ENCODE assay signal across 15 mouse cellular contexts in the genomic region with DNA sequence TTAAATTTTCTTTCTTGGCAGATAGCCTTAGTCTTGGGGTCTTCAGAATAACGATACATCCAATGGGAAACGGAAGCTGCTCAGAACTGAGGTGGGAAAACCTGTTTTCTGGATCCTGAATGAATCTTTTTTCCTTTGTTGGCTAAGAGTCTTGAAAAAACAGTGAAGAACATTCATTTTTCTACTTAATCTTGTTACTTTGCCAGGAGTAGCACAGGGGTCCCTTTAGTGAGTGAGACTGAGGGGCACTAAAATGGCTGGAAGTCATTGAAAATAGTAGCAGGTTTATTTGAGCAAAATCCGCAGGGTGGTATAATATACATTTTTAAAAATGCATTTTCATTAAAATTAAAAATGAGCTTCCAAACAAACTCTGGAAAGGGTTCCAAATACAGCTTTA.
DNase-seq lines count a peak whose midpoint lies in the region; ATAC-seq and TF ChIP-seq lines count a peak whose summit lies in the region.
"Had no signal": no experiment of that assay in that cellular context is flagged by ENCODE, and none has a peak within 500 bp of the region (broad histone marks: within the 10 kb centered on the region; RNA-seq: fewer than 3 reads in every experiment).

No protein-coding gene starts in this region.

- no peak for DNase-seq in layer of hippocampus, adult 2 months (ENCODE audit: low spot score in 2 of 2)
- no peak for DNase-seq in layer of hippocampus, postnatal 10 days (ENCODE audit: low spot score in 2 of 2)
- no peak for DNase-seq in thymus, adult 2 months
- DNase-seq: adrenal gland, adult 2 months; adrenal gland, postnatal 10 days; adrenal gland, postnatal 25 days; cerebellum, adult 11-12 months; cerebellum, adult 2 months; cerebellum, postnatal 10 days; cerebellum, postnatal 25 days had no signal

- no peak overlapping the region for H3K4me2 ChIP-seq in forebrain, embryonic 15.5 days (replicated peaks)
- H3K4me2 ChIP-seq in forebrain, embryonic 13.5 days = no peak overlapping the region
- H3K4me2 ChIP-seq: embryonic facial prominence, embryonic 12.5 days; forebrain, embryonic 12.5 days had no signal

- no peak overlapping the region for H3K9ac ChIP-seq in forebrain, embryonic 15.5 days (replicated peaks)
- H3K9ac ChIP-seq in forebrain, embryonic 13.5 days = no peak overlapping the region
- H3K9ac ChIP-seq: embryonic facial prominence, embryonic 12.5 days; forebrain, embryonic 12.5 days had no signal

- 47% methylated on average over 3 of the region's 3 CpGs for WGBS in forebrain, embryonic 15.5 days
- 58% methylated on average over 3 of the region's 3 CpGs for whole genome bisulfite sequencing in forebrain, embryonic 13.5 days
- WGBS in thymus, adult 2 months = 89% methylated on average over 3 of the region's 3 CpGs

- no peaks in the 10 kb centered on the region for H3K9me3 ChIP-seq in forebrain, embryonic 15.5 days
- no peaks in the 10 kb centered on the region for H3K9me3 ChIP-seq in forebrain, embryonic 13.5 days (replicated peaks)
- H3K9me3 ChIP-seq: embryonic facial prominence, embryonic 10.5 days; embryonic facial prominence, embryonic 12.5 days; forebrain, embryonic 12.5 days had no signal

- no peak for TF ChIP-seq POLR2A in thymus, adult 2 months (IDR thresholded peaks at IDR 0.05; ENCODE audit: control insufficient read depth, extremely low read depth, insufficient read depth, low read length, poor library complexity)

- peaks cover 17% of the 10 kb centered on the region for H3K4me1 ChIP-seq in forebrain, embryonic 15.5 days
- H3K4me1 ChIP-seq in forebrain, embryonic 13.5 days = peaks cover 7% of the 10 kb centered on the region; the same call in 1 of the 2 replicates
- no peaks in the 10 kb centered on the region for H3K4me1 ChIP-seq in thymus, adult 2 months (replicated peaks; ENCODE audit: control insufficient read depth, insufficient read depth, low read length)
- H3K4me1 ChIP-seq: embryonic facial prominence, embryonic 12.5 days; forebrain, embryonic 12.5 days had no signal

- TF ChIP-seq CTCF in layer of hippocampus, adult 2 months (conservative IDR thresholded peaks at IDR 0.05) = no peak
- no peak for TF ChIP-seq CTCF in thymus, adult 2 months (IDR thresholded peaks at IDR 0.05; ENCODE audit: borderline replicate concordance, control insufficient read depth, extremely low read depth, insufficient read depth, low read length, poor library complexity)

- no peaks in the 10 kb centered on the region for H3K36me3 ChIP-seq in forebrain, embryonic 15.5 days
- no peaks in the 10 kb centered on the region for H3K36me3 ChIP-seq in forebrain, embryonic 13.5 days (ENCODE audit: poor library complexity, severe bottlenecking)
- H3K36me3 ChIP-seq in thymus, adult 2 months (ENCODE audit: control insufficient read depth, insufficient read depth, low read length) = no peaks in the 10 kb centered on the region
- H3K36me3 ChIP-seq: embryonic facial prominence, embryonic 10.5 days; embryonic facial prominence, embryonic 12.5 days; forebrain, embryonic 12.5 days had no signal

- 0 out of 2 replicates have a peak, but pooled peaks have one; percentile 53 for ATAC-seq in forebrain, embryonic 15.5 days (replicated peaks)
- ATAC-seq in forebrain, embryonic 13.5 days = no peak

- no peaks in the 10 kb centered on the region for H3K27me3 ChIP-seq in forebrain, embryonic 15.5 days
- H3K27me3 ChIP-seq in forebrain, embryonic 13.5 days = no peaks in the 10 kb centered on the region
- H3K27me3 ChIP-seq in thymus, adult 2 months (ENCODE audit: control insufficient read depth, insufficient read depth, low read length) = no peaks in the 10 kb centered on the region
- H3K27me3 ChIP-seq: embryonic facial prominence, embryonic 12.5 days; forebrain, embryonic 12.5 days had no signal

- H3K27ac ChIP-seq in forebrain, embryonic 15.5 days (replicated peaks) = peak overlapping the region; percentile 53
- no peak overlapping the region; the same call in 1 of the 2 replicates for H3K27ac ChIP-seq in forebrain, embryonic 13.5 days
- peak overlapping the region; percentile 87 for H3K27ac ChIP-seq in layer of hippocampus, adult 2 months
- H3K27ac ChIP-seq in thymus, adult 2 months (ENCODE audit: control insufficient read depth, insufficient read depth, low read length) = no peak overlapping the region
- H3K27ac ChIP-seq: embryonic facial prominence, embryonic 10.5 days; embryonic facial prominence, embryonic 12.5 days; forebrain, embryonic 12.5 days had no signal

- no peak overlapping the region for H3K4me3 ChIP-seq in forebrain, embryonic 15.5 days
- H3K4me3 ChIP-seq in forebrain, embryonic 13.5 days = no peak overlapping the region
- no peak overlapping the region for H3K4me3 ChIP-seq in layer of hippocampus, adult 2 months
- H3K4me3 ChIP-seq in thymus, adult 2 months (ENCODE audit: control insufficient read depth, insufficient read depth, low read length) = no peak overlapping the region
- H3K4me3 ChIP-seq: embryonic facial prominence, embryonic 10.5 days; embryonic facial prominence, embryonic 12.5 days; forebrain, embryonic 12.5 days had no signal

Comparison
In these comparisons a context has a peak if more than half of its experiments do, and no peak if none do; other contexts are left out.
1. H3K27ac ChIP-seq: peak in forebrain, embryonic 15.5 days (single experiment) and layer of hippocampus, adult 2 months (single experiment); none in forebrain, embryonic 13.5 days (single experiment) and thymus, adult 2 months (single experiment).